Mouse (Mus musculus): ENCODE results near the gene Cenpn. TPM values are rescaled to one million over a fixed set of nuclear protein-coding genes. Genes with fewer than 3 reads are reported as not detected.

Cenpn gene
- polyA plus RNA-seq, 1 experiment from 2014 or later: 22.9 TPM

- Histone ChIP-seq H3K27me3 (no peaks in the 10 kb centered on the region), H3K9me3 (replicated peaks) (no peaks in the 10 kb centered on the region), H3K4me2 (no peak overlapping the region), H3K4me3 (no peak overlapping the region), H3K9ac (no peak overlapping the region), H3K27ac (no peak overlapping the region), H3K36me3 (peaks cover 28% of the 10 kb centered on the region), H3K4me1 (replicated peaks) (peaks cover 24% of the 10 kb centered on the region)
- WGBS: 85% methylated on average over 8 of the region's 8 CpGs
- ATAC-seq (replicated peaks; ENCODE audit: insufficient number of reproducible peaks, insufficient read depth, low FRiP score, low read depth): no peak
Measured at GRCm38 (mm10) chr8:116952428-116952827, 30.9 kb downstream of the Cenpn start.

- H3K4me3 ChIP-seq: no peak overlapping the region
- H3K36me3 ChIP-seq: peaks cover 39% of the 10 kb centered on the region
- no peak overlapping the region for H3K27ac ChIP-seq
- no peaks in the 10 kb centered on the region for H3K27me3 ChIP-seq
- WGBS: 89% methylated on average over 9 of the region's 9 CpGs
- H3K4me1 ChIP-seq (replicated peaks): peaks cover 12% of the 10 kb centered on the region
- ATAC-seq (replicated peaks; ENCODE audit: insufficient number of reproducible peaks, insufficient read depth, low FRiP score, low read depth): no peak
- H3K4me2 ChIP-seq: no peak overlapping the region
- no peak overlapping the region for H3K9ac ChIP-seq
- no peaks in the 10 kb centered on the region for H3K9me3 ChIP-seq (replicated peaks)
Measured at GRCm38 (mm10) chr8:116954415-116954814, 32.9 kb downstream of the Cenpn start.

- H3K4me3 ChIP-seq: no peak overlapping the region
- no peak overlapping the region for H3K9ac ChIP-seq
- no peaks in the 10 kb centered on the region for H3K4me1 ChIP-seq (replicated peaks)
- WGBS: 82% methylated on average over 6 of the region's 6 CpGs
- no peaks in the 10 kb centered on the region for H3K27me3 ChIP-seq
- no peak for ATAC-seq (replicated peaks; ENCODE audit: insufficient number of reproducible peaks, insufficient read depth, low FRiP score, low read depth)
- no peak overlapping the region for H3K4me2 ChIP-seq
- no peaks in the 10 kb centered on the region for H3K9me3 ChIP-seq (replicated peaks)
- no peak overlapping the region for H3K27ac ChIP-seq
- H3K36me3 ChIP-seq: no peaks in the 10 kb centered on the region
Measured at GRCm38 (mm10) chr8:116969531-116969930, 48.0 kb downstream of the Cenpn start.

GRCm38 (mm10) chr8:116975066-116975465 is 53.5 kb downstream of the Cenpn start:
- no peaks in the 10 kb centered on the region for H3K36me3 ChIP-seq
- 39% methylated on average over 5 of the region's 5 CpGs for WGBS
- H3K9ac ChIP-seq: no peak overlapping the region
- H3K27me3 ChIP-seq: no peaks in the 10 kb centered on the region
- H3K4me3 ChIP-seq: no peak overlapping the region
- no peak overlapping the region for H3K27ac ChIP-seq
- no peaks in the 10 kb centered on the region for H3K9me3 ChIP-seq (replicated peaks)
- ATAC-seq (replicated peaks; ENCODE audit: insufficient number of reproducible peaks, insufficient read depth, low FRiP score, low read depth): no peak
- no peak overlapping the region for H3K4me2 ChIP-seq
- H3K4me1 ChIP-seq (replicated peaks): peaks cover 12% of the 10 kb centered on the region

- Histone ChIP-seq H3K9me3 (replicated peaks) (no peaks in the 10 kb centered on the region), H3K4me2 (no peak overlapping the region), H3K4me3 (no peak overlapping the region), H3K27me3 (no peaks in the 10 kb centered on the region), H3K27ac (no peak overlapping the region), H3K4me1 (replicated peaks) (peaks cover 13% of the 10 kb centered on the region), H3K36me3 (no peaks in the 10 kb centered on the region), H3K9ac (no peak overlapping the region)
- no peak for ATAC-seq (replicated peaks; ENCODE audit: insufficient number of reproducible peaks, insufficient read depth, low FRiP score, low read depth)
- 62% methylated on average over 5 of the region's 5 CpGs for WGBS
Measured at GRCm38 (mm10) chr8:116975606-116976005, 54.1 kb downstream of the Cenpn start.

- ATAC-seq (replicated peaks; ENCODE audit: insufficient number of reproducible peaks, insufficient read depth, low FRiP score, low read depth): no peak
- WGBS: 34% methylated on average over 8 of the region's 8 CpGs
Measured at GRCm38 (mm10) chr8:116978052-116978451, 56.5 kb downstream of the Cenpn start.

GRCm38 (mm10) chr8:116978631-116979256 is 57.2 kb downstream of the Cenpn start, which contains the start of gene 1700030J22Rik:
Gene 1700030J22Rik (minus strand): TSS chr8:116978959.
- Histone ChIP-seq H3K4me1 (replicated peaks) (peaks cover 13% of the 10 kb centered on the region), H3K36me3 (peaks cover 18% of the 10 kb centered on the region), H3K4me2 (peak within 1 kb of the TSS; percentile 94), H3K9ac (peak within 1 kb of the TSS; percentile 53), H3K27me3 (no peaks in the 10 kb centered on the region), H3K4me3 (peak within 1 kb of the TSS; percentile 82), H3K9me3 (replicated peaks) (no peaks in the 10 kb centered on the region), H3K27ac (no peak within 1 kb of the TSS)
- ATAC-seq (replicated peaks; ENCODE audit: insufficient number of reproducible peaks, insufficient read depth, low FRiP score, low read depth): peak; percentile 99
- under 1% methylated on average over 46 of the region's 46 CpGs for WGBS

More at GRCm38 (mm10) chr8:116978052-116978451, 56.5 kb downstream of the Cenpn start:
- Histone ChIP-seq H3K4me3 (peak overlapping the region; percentile 82), H3K4me1 (replicated peaks) (peaks cover 13% of the 10 kb centered on the region), H3K36me3 (peaks cover 11% of the 10 kb centered on the region), H3K27me3 (no peaks in the 10 kb centered on the region), H3K9ac (peak overlapping the region; percentile 53), H3K9me3 (replicated peaks) (no peaks in the 10 kb centered on the region), H3K27ac (no peak overlapping the region), H3K4me2 (peak overlapping the region; percentile 94)

- 18% methylated on average over 4 of the region's 4 CpGs for WGBS
- Histone ChIP-seq H3K4me2 (0 out of 2 replicates have a peak overlapping the region, but pooled peaks have one; percentile 5), H3K27me3 (no peaks in the 10 kb centered on the region), H3K27ac (no peak overlapping the region), H3K4me3 (no peak overlapping the region), H3K9ac (no peak overlapping the region), H3K36me3 (peaks cover 21% of the 10 kb centered on the region), H3K9me3 (replicated peaks) (no peaks in the 10 kb centered on the region), H3K4me1 (replicated peaks) (peaks cover 13% of the 10 kb centered on the region)
- ATAC-seq (replicated peaks; ENCODE audit: insufficient number of reproducible peaks, insufficient read depth, low FRiP score, low read depth): no peak
Measured at GRCm38 (mm10) chr8:116980117-116980516, 58.6 kb downstream of the Cenpn start.

GRCm38 (mm10) chr8:116989842-116990241 is 68.3 kb downstream of the Cenpn start:
- Histone ChIP-seq H3K27ac (no peak overlapping the region), H3K4me3 (no peak overlapping the region), H3K9me3 (replicated peaks) (no peaks in the 10 kb centered on the region), H3K4me1 (replicated peaks) (peaks cover 16% of the 10 kb centered on the region), H3K36me3 (peaks cover 14% of the 10 kb centered on the region; the same call in 1 of the 2 replicates), H3K27me3 (no peaks in the 10 kb centered on the region), H3K4me2 (no peak overlapping the region), H3K9ac (no peak overlapping the region)
- 97% methylated on average over 3 of the region's 3 CpGs for WGBS
- ATAC-seq (replicated peaks; ENCODE audit: insufficient number of reproducible peaks, insufficient read depth, low FRiP score, low read depth): no peak

Other genes starting within 250 kb of the Cenpn start
- gene Cdyl2, start 188.7 kb upstream of the Cenpn start, polyA plus RNA-seq (2015; fragmentation: Nextera tagmentation; extraction: Ambion mirVana): 4.1 and 5.5 TPM in 2 replicates
- gene Cmc2, start 275 bp upstream of the Cenpn start, polyA plus RNA-seq (2015; fragmentation: Nextera tagmentation; extraction: Ambion mirVana): 98.4 and 142 TPM in 2 replicates
- gene Atmin, start 21.7 kb downstream of the Cenpn start, polyA plus RNA-seq (2015; fragmentation: Nextera tagmentation; extraction: Ambion mirVana): 7.9 and 10.5 TPM in 2 replicates
- 0.58 and 0.77 TPM in 2 replicates for gene 1700030J22Rik, start 57.2 kb downstream of the Cenpn start, polyA plus RNA-seq (2015; fragmentation: Nextera tagmentation; extraction: Ambion mirVana)
- gene Gcsh, start 71.8 kb downstream of the Cenpn start, polyA plus RNA-seq (2015; fragmentation: Nextera tagmentation; extraction: Ambion mirVana): 66.1 and 78.2 TPM in 2 replicates
- gene Pkd1l2, start 160.7 kb downstream of the Cenpn start, polyA plus RNA-seq (2015; fragmentation: Nextera tagmentation; extraction: Ambion mirVana): 0.05 and 0.08 TPM in 2 replicates
- gene Bco1, start 174.1 kb downstream of the Cenpn start, polyA plus RNA-seq (2015; fragmentation: Nextera tagmentation; extraction: Ambion mirVana): 0.16 TPM in 1 of 2 replicates, not detected in the other
- gene Gan, start 236.4 kb downstream of the Cenpn start, polyA plus RNA-seq (2015; fragmentation: Nextera tagmentation; extraction: Ambion mirVana): 1.1 TPM in 2 replicates

All from heart, embryonic 15.5 days (tissue).